Mouse (Mus musculus): ENCODE data around the gene Fgf8.

DNA sequence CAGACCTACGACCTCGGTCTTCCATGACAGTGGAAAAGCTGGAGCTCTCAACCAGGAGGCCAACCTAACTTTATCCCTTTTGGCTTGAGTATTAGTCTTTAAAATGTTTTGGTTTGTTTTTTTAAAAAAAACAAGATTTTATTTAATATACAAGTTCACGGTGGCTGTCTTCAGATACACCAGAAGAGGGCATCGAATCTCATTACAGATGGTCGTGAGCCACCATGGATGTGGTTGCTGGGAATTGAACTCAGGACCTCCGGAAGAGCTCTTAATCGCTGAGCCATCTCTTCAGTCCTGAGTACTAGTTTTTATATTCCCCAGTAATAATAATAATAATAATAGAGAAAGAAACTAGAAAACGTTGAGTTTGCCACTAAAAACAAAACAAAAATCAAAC lies 39.0 kb upstream of the Fgf8 start:
- TF ChIP-seq CTCF (IDR thresholded peaks at IDR 0.05; ENCODE audit: low read depth, low read length) (no peak), POLR2A (IDR thresholded peaks at IDR 0.05; ENCODE audit: extremely low read depth, insufficient read depth, low read length) (no peak)

Data from liver, adult 2 months (tissue).